Mouse (Mus musculus): ENCODE measurements at regions not wholly inside any gene's neighbourhood (a gene's known extent, or its start where the extent isn't known, plus 50 kb on each side); places are given as distances from the start of the nearest gene placed in this dataset.
A peak's percentile ranks its signal among the peaks of the same experiment; 100 is the strongest.

GRCm38 (mm10) chr13:73158016-73158415 is 102.3 kb upstream of the Irx4 start:
- no peak for DNase-seq (ENCODE audit: low read depth)

GRCm38 (mm10) chr13:73159454-73159853 is 100.8 kb upstream of the Irx4 start:
- no peak for DNase-seq (ENCODE audit: low read depth)

GRCm38 (mm10) chr13:73159865-73160264 is 100.4 kb upstream of the Irx4 start:
- DNase-seq (ENCODE audit: low read depth): no peak

GRCm38 (mm10) chr13:73160289-73160688 is 100.0 kb upstream of the Irx4 start:
- peak; percentile 6 for DNase-seq (ENCODE audit: low read depth)

GRCm38 (mm10) chr13:73170301-73170700 is 90.0 kb upstream of the Irx4 start:
- no peak for DNase-seq (ENCODE audit: low read depth)

- no peak for DNase-seq (ENCODE audit: low read depth)
Measured at GRCm38 (mm10) chr13:73207931-73208448, 52.3 kb upstream of the Irx4 start.

Measured in gonadal fat pad, adult 2 months (tissue).